Mouse (Mus musculus) forebrain, embryonic 16.5 days (tissue): ENCODE measurements around the gene Tmem231. TPM values are rescaled to one million over a fixed set of nuclear protein-coding genes. Genes with fewer than 3 reads are reported as not detected.
A peak's percentile ranks its signal among the peaks of the same experiment; 100 is the strongest.

ENCODE experiments used
- ATAC-seq: fragments of 200-750 bp; cut with Nextera tagmentation; 2 replicates; pipeline ENCODE4 v1.8.0; 2017; ENCODE audit warnings: mild to moderate bottlenecking, moderate library complexity
- H3K27ac ChIP-seq: fragments of 300-500 bp; sonication (generic); 2 replicates; pipeline ENCODE4 v1.5.1; 2014; ENCODE audit warnings: low read length, control low read depth
- H3K27me3 ChIP-seq: fragments of 300-500 bp; sonication (generic); replicated peaks from 2 replicates; pipeline ENCODE4 v1.6.1; 2014; ENCODE audit warnings: low read length; ENCODE audit not compliant: control insufficient read depth, insufficient read depth
- H3K36me3 ChIP-seq: fragments of 300-500 bp; sonication (generic); 2 replicates; pipeline ENCODE4 v1.6.1; 2014; ENCODE audit not compliant: control insufficient read depth, insufficient read depth
- H3K4me1 ChIP-seq: fragments of 300-500 bp; sonication (generic); replicated peaks from 2 replicates; pipeline ENCODE4 v1.6.1; 2014; ENCODE audit warnings: low read length; ENCODE audit not compliant: control insufficient read depth, insufficient read depth
- H3K4me2 ChIP-seq: fragments of 300-500 bp; sonication (generic); 2 replicates; pipeline ENCODE4 v1.6.1; 2014; ENCODE audit warnings: mild to moderate bottlenecking, low read length, control low read depth
- H3K4me3 ChIP-seq: fragments of 300-500 bp; sonication (generic); replicated peaks from 2 replicates; pipeline ENCODE4 v1.5.1; 2014; ENCODE audit warnings: mild to moderate bottlenecking, low read length, control low read depth
- H3K9ac ChIP-seq: fragments of 300-500 bp; sonication (generic); replicated peaks from 2 replicates; pipeline ENCODE4 v1.6.1; 2014; ENCODE audit warnings: low read depth, low read length, control low read depth
- H3K9me3 ChIP-seq: fragments of 300-500 bp; sonication (generic); 2 replicates; pipeline ENCODE4 v1.6.1; 2016; ENCODE audit warnings: low read length; ENCODE audit not compliant: control insufficient read depth
- WGBS: fragments of 180-500 bp; shearing (Covaris S2); extraction: QIAGEN DNeasy Blood & Tissue Kit; methylation state at CpG from one replicate; pipeline ENCODE4 v1.1.7; 2014; 5-methylcytosine and 5-hydroxymethylcytosine counted together
- polyA plus RNA-seq: library from polyadenylated mRNA; unstranded; fragments of >200 nt; fragmentation: Nextera tagmentation; extraction: Ambion mirVana; gene quantifications from 2 replicates; pipeline ENCODE4 v1.2.1, GENCODE M21; 2015

Gene Tmem231
- polyA plus RNA-seq, 1 experiment from 2014 or later = 14.1 TPM

DNA sequence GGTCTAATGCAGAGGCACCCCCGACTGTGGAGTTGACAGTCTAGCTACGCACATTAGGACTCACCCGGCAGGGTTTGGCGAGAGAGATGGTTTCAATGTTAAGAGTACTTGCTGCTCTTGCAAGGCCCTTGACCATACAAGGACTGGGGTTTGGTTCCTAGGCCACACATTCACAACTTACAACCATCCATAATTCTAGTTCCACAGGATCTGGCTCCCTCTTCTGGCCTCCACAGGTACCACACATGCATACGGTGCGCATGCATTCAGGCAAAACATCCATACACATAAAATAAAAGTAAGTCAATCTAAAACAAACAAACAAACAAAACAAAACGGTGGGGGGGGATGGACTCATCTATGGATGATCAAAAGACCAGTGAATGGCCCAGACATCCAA, 38.7 kb downstream of the Tmem231 start:
- peaks cover 5% of the 10 kb centered on the region for H3K4me1 ChIP-seq
- H3K9ac ChIP-seq = no peak overlapping the region
- H3K36me3 ChIP-seq = no peaks in the 10 kb centered on the region
- H3K27me3 ChIP-seq = peaks cover 26% of the 10 kb centered on the region
- no peak overlapping the region for H3K27ac ChIP-seq
- ATAC-seq = no peak
- no peaks in the 10 kb centered on the region for H3K9me3 ChIP-seq
- H3K4me3 ChIP-seq = no peak overlapping the region
- 84% methylated on average over 7 of the region's 7 CpGs for WGBS
- H3K4me2 ChIP-seq = no peak overlapping the region

DNA sequence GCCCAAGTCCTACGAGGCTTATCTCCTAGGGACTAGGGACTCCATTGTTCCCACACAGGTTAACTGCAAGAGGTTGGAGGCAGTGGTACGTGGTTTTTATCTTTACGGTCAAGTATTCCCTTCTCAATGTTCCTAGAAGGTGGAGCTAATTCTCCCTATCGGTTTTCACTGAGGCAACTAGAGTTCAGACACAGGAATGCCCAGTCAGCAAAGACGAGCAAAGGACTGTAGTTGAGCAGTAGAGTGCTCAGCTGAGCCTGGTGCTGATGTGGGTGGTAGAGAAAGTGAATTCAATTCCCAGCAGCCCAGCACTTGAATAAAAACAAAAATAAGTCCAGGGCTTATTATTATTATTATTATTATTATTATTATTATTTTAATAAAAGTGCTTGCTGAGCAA, 41.1 kb downstream of the Tmem231 start:
- Histone ChIP-seq H3K36me3 (no peaks in the 10 kb centered on the region), H3K9me3 (no peaks in the 10 kb centered on the region), H3K4me3 (no peak overlapping the region), H3K9ac (no peak overlapping the region), H3K27ac (no peak overlapping the region), H3K4me2 (no peak overlapping the region), H3K27me3 (peaks cover 39% of the 10 kb centered on the region), H3K4me1 (peaks cover 9% of the 10 kb centered on the region)
- no peak for ATAC-seq
- WGBS = 66% methylated on average over 5 of the region's 5 CpGs

DNA sequence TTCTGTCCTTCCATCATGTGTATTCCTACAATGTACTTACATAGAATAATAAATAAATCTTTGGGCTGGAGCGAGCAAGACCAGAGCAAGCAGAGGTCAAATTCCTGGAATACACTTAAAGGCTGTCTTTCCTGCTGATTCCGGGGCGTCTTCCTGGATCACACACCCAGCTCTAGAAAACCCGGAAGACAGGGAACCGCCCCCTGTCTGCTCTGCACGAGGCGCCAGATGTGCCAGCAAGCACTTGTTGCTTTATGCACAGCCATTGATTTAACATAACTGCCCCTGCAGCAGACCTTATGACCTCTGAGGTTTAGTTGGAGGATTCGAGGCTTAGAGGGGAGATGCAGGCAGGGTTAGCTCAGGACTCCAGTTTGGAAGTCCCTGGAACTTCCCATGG, 41.7 kb downstream of the Tmem231 start:
- Histone ChIP-seq H3K4me3 (no peak overlapping the region), H3K27me3 (peaks cover 39% of the 10 kb centered on the region), H3K36me3 (no peaks in the 10 kb centered on the region), H3K4me1 (peaks cover 9% of the 10 kb centered on the region), H3K27ac (no peak overlapping the region), H3K9me3 (no peaks in the 10 kb centered on the region), H3K4me2 (no peak overlapping the region), H3K9ac (no peak overlapping the region)
- WGBS = 57% methylated on average over 8 of the region's 8 CpGs
- no peak for ATAC-seq

DNA sequence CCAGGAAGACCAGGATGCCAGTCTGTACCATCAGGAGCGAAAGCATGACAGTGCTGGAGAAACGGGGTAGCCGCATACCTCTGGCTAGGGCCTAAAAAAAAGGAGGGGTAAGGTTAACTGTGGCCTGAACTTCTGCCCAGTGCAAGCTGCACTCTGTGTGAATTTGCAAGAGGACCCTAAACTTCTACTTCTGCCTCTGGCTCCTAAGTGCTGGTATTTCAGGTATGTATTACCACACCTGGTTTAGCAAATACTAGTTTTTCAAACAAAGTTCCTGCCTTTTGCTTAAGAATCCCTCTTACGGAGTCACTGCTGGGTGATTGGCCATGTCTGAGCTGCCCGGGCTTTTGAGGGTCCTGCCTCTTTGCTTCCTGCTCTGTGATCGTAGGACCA, 42.8 kb downstream of the Tmem231 start:
- ATAC-seq = no peak
- Histone ChIP-seq H3K4me2 (no peak overlapping the region), H3K36me3 (no peaks in the 10 kb centered on the region), H3K4me3 (no peak overlapping the region), H3K27ac (no peak overlapping the region), H3K4me1 (peaks cover 9% of the 10 kb centered on the region), H3K9me3 (no peaks in the 10 kb centered on the region), H3K27me3 (peaks cover 37% of the 10 kb centered on the region), H3K9ac (no peak overlapping the region)
- WGBS = 67% methylated on average over 6 of the region's 6 CpGs

DNA sequence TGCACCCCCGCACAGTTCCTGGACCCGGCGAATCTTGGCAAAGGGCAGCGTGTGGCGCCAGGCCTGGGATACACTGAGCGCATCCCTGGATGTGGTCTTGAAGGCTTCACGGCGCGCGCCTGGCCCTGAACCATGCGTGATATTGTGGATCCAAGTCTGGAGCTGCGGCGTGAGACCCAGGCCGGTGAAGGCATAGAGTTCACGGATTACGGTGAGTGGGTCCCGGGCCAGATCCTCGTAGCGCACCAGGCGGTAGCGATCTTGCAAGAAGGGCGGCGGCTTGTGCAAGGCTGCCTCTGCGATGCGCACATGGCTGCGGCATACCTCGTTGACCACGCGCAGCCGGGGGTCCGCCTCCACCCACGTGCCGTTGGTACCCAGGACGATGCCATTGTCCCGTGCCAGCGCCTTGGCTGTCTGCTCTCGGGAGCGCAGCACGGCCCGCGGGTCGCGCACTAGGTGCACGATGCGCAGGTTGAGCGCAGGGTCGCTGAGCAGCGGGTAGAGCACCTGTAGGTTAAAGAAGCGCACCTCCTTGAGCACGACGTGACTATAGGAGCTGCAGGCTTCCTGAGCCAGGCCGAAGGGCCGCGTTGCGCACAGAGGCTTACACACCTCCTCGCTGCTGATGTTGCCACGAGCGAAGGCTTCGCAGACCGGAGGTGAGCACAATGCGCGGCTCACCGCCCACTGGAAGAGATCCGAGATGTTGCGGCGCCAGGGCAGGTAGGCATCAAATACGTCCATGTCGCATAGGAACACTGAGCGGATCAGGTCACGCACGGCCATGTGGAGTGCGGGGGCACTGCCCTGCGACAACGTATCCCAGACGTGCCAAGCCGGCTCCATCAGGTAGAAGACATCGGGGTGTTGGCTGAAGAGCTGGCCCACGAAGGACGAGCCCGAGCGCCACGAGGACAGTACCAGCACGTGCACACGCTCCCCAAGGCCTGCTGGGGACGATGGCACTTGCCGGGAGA, 43.5 kb downstream of the Tmem231 start:
- ATAC-seq = peak; percentile 40; the same call in 1 of the 2 replicates
- H3K4me3 ChIP-seq = peak overlapping the region; percentile 39
- WGBS = 8% methylated on average over 86 of the region's 86 CpGs
- peak overlapping the region; percentile 22; the same call in 1 of the 2 replicates for H3K9ac ChIP-seq
- no peaks in the 10 kb centered on the region for H3K36me3 ChIP-seq
- no peaks in the 10 kb centered on the region for H3K9me3 ChIP-seq
- H3K27ac ChIP-seq = no peak overlapping the region
- H3K27me3 ChIP-seq = peaks cover 37% of the 10 kb centered on the region
- peak overlapping the region; percentile 65 for H3K4me2 ChIP-seq
- peaks cover 9% of the 10 kb centered on the region for H3K4me1 ChIP-seq

DNA sequence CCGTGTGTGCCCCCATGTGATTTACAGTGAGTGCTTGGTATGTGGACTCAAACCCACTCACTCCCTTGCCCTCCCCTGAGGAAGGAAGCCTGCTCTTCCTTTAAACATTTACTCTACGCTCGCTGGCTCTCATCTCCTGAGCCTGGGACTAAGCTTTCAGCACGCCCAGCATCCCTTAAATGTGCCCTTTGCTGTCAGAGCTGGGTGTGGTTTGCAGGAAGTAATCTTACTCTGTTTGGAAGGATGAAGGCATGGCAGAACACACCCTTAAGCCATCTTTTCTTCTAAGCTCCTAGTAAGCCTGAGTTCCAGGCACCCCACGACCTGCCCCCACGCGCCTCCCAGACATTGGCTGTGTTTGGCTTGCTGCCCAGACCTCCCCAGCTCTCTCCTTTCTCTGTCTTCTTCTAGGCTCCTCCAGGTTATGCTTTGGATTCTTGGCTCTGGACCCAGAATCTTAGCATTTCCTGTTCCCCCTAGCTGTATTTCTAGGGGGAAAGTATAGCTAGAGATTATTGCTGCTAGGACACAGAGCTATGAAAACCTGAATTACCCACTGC, 45.5 kb downstream of the Tmem231 start:
- no peak for ATAC-seq
- H3K4me1 ChIP-seq = peaks cover 9% of the 10 kb centered on the region
- no peak overlapping the region for H3K9ac ChIP-seq
- H3K9me3 ChIP-seq = no peaks in the 10 kb centered on the region
- WGBS = 36% methylated on average over 7 of the region's 7 CpGs
- no peak overlapping the region for H3K27ac ChIP-seq
- no peaks in the 10 kb centered on the region for H3K36me3 ChIP-seq
- peaks cover 37% of the 10 kb centered on the region for H3K27me3 ChIP-seq
- H3K4me3 ChIP-seq = no peak overlapping the region
- no peak overlapping the region for H3K4me2 ChIP-seq

DNA sequence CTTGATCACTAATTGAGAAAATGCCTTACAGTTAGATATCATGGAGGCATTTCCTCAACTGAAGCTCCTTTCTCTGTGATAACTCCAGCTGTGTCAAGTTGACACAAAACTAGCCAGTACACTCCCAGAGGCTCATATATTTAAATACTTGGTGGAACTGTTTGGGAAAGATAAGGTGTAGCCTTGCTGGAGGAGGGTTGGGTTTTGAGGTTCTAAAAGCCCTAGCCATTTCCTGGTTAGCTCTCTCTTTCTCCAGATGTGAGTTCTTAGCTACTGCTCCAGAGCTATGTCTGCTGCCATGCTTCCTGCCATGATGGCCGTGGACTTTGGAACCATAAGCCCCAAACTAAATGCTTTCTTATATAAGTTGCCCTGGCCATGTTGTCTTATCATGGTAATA, 46.2 kb downstream of the Tmem231 start:
- Histone ChIP-seq H3K9me3 (no peaks in the 10 kb centered on the region), H3K4me3 (no peak overlapping the region), H3K4me2 (no peak overlapping the region), H3K36me3 (no peaks in the 10 kb centered on the region), H3K27me3 (peaks cover 35% of the 10 kb centered on the region), H3K9ac (no peak overlapping the region), H3K4me1 (peaks cover 9% of the 10 kb centered on the region), H3K27ac (no peak overlapping the region)
- no peak for ATAC-seq
- WGBS = 75% methylated on average over 1 of the region's 1 CpGs

DNA sequence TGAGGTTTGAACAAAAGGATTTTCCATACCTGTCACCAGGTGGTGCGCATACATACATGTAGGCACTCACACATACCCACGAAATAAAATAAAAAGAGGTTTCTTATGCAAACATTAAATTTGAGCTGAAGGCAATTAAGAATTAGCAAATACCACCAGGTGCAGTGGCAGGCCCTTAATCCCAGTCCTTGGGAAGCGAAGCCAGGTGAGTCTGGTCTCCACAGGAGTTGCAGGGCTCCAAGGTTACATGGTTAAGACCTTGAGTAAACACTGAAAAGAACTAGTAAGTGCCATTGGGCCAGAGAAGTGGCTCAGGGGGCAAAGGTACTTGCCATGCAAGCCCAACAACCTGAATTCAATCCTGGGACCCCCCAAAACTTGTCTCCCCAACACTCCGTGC, 50.1 kb downstream of the Tmem231 start:
- Histone ChIP-seq H3K4me3 (no peak overlapping the region), H3K4me2 (no peak overlapping the region), H3K9me3 (no peaks in the 10 kb centered on the region), H3K4me1 (no peaks in the 10 kb centered on the region), H3K9ac (no peak overlapping the region), H3K27me3 (0 out of 2 replicates have a peak, but pooled peaks cover 2% of the 10 kb centered on the region), H3K27ac (no peak overlapping the region), H3K36me3 (no peaks in the 10 kb centered on the region)
- 88% methylated on average over 4 of the region's 4 CpGs for WGBS
- ATAC-seq = no peak

DNA sequence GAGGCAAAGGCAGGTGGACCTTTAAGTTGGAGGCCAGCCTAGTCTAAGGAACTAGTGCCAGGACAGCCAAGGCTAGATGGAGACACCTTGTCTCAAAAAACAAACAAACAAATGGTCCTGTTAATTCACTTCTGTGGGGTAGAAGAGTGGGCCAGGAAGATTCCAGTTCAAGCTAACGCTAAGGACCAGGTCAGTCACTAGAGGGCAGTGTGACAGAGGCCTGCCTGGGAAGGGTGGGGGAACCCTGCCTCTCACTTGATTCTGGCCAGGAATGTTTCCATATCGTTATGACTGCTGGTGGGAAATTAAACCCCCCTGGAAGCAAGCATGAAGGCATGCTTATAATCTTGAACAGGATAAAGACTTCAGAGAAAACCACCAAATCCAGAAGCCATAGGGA, 52.1 kb downstream of the Tmem231 start:
- WGBS = 2% methylated on average over 2 of the region's 2 CpGs
- no peak overlapping the region for H3K9ac ChIP-seq

More for the DNA sequence above, 52.1 kb downstream of the Tmem231 start:
- H3K36me3 ChIP-seq = no peaks in the 10 kb centered on the region
- H3K27me3 ChIP-seq = no peaks in the 10 kb centered on the region
- H3K9me3 ChIP-seq = no peaks in the 10 kb centered on the region
- H3K4me3 ChIP-seq = no peak overlapping the region
- ATAC-seq = no peak
- H3K27ac ChIP-seq = no peak overlapping the region
- H3K4me2 ChIP-seq = no peak overlapping the region
- H3K4me1 ChIP-seq = 0 out of 2 replicates have a peak, but pooled peaks cover 2% of the 10 kb centered on the region
